Mouse (Mus musculus) neural tube, embryonic 15.5 days (tissue): ENCODE data around the gene Sirt7. TPM values are rescaled to one million over a fixed set of nuclear protein-coding genes. Genes with fewer than 3 reads are reported as not detected.
A peak's percentile ranks its signal among the peaks of the same experiment; 100 is the strongest.

Source experiments
- ATAC-seq: fragments of 200-750 bp; cut with Nextera tagmentation; 2 replicates; pipeline ENCODE4 v1.8.0; 2017; ENCODE audit warnings: mild to moderate bottlenecking, moderate TSS enrichment, moderate library complexity; ENCODE audit not compliant: low FRiP score
- H3K27ac ChIP-seq: fragments of 300-500 bp; sonication (generic); replicated peaks from 2 replicates; pipeline ENCODE4 v1.5.1; 2015; ENCODE audit warnings: mild to moderate bottlenecking, inconsistent platforms
- H3K27me3 ChIP-seq: fragments of 300-500 bp; sonication (generic); replicated peaks from 2 replicates; pipeline ENCODE4 v1.6.1; 2015; ENCODE audit warnings: inconsistent platforms
- H3K36me3 ChIP-seq: fragments of 300-500 bp; sonication (generic); 2 replicates; pipeline ENCODE4 v1.6.1; 2015; ENCODE audit warnings: inconsistent platforms
- H3K4me1 ChIP-seq: fragments of 300-500 bp; sonication (generic); 2 replicates; pipeline ENCODE4 v1.6.1; 2015; ENCODE audit warnings: inconsistent platforms
- H3K4me2 ChIP-seq: fragments of 300-500 bp; sonication (generic); 2 replicates; pipeline ENCODE4 v1.6.1; 2015; ENCODE audit warnings: inconsistent platforms, mild to moderate bottlenecking, moderate library complexity
- H3K4me3 ChIP-seq: fragments of 300-500 bp; sonication (generic); replicated peaks from 2 replicates; pipeline ENCODE4 v1.5.1; 2015; ENCODE audit warnings: mild to moderate bottlenecking, inconsistent platforms
- H3K9ac ChIP-seq: fragments of 300-500 bp; sonication (generic); replicated peaks from 2 replicates; pipeline ENCODE4 v1.6.1; 2015; ENCODE audit warnings: mild to moderate bottlenecking, inconsistent platforms
- H3K9me3 ChIP-seq: fragments of 300-500 bp; sonication (generic); replicated peaks from 2 replicates; pipeline ENCODE4 v1.6.1; 2016; ENCODE audit warnings: inconsistent platforms
- WGBS: fragments of 180-500 bp; shearing (Covaris S2); methylation state at CpG from one replicate; pipeline ENCODE4 v1.1.7; 2015; ENCODE audit warnings: mixed read lengths; 5-methylcytosine and 5-hydroxymethylcytosine counted together
- polyA plus RNA-seq: library from polyadenylated mRNA; unstranded; fragments of >200 nt; fragmentation: Nextera tagmentation; extraction: Ambion mirVana; gene quantifications from 2 replicates; pipeline ENCODE4 v1.2.1, GENCODE M21; 2015

Sirt7 gene
- 43.2 and 45.1 TPM in 2 replicates for polyA plus RNA-seq

GRCm38 (mm10) chr11:120625152-120625775, at the start of gene Sirt7:
Gene Sirt7 (minus strand): TSS chr11:120625240.
- ATAC-seq = peak; percentile 43
- Histone ChIP-seq H3K4me3 (peak within 1 kb of the TSS; percentile 72), H3K27ac (peak within 1 kb of the TSS; percentile 84), H3K9ac (peak within 1 kb of the TSS; percentile 65), H3K36me3 (peaks cover 46% of the 10 kb centered on the region), H3K4me2 (peak within 1 kb of the TSS; percentile 94), H3K4me1 (peaks cover 40% of the 10 kb centered on the region), H3K9me3 (no peaks in the 10 kb centered on the region), H3K27me3 (no peaks in the 10 kb centered on the region)
- WGBS = 18% methylated on average over 5 of the region's 5 CpGs

- peak overlapping the region; percentile 83 for H3K4me3 ChIP-seq
- peak overlapping the region; percentile 88 for H3K9ac ChIP-seq
- H3K27me3 ChIP-seq = no peaks in the 10 kb centered on the region
- H3K27ac ChIP-seq = peak overlapping the region; percentile 96
- H3K36me3 ChIP-seq = peaks cover 20% of the 10 kb centered on the region
- 37% methylated on average over 12 of the region's 12 CpGs for WGBS
- H3K4me2 ChIP-seq = peak overlapping the region; percentile 79
- H3K4me1 ChIP-seq = peaks cover 25% of the 10 kb centered on the region
- ATAC-seq = peak; percentile 31
- H3K9me3 ChIP-seq = no peaks in the 10 kb centered on the region
Measured at GRCm38 (mm10) chr11:120673594-120674122, 48.6 kb upstream of the Sirt7 start.

GRCm38 (mm10) chr11:120672687-120673593, 47.9 kb upstream of the Sirt7 start, which contains the start of gene Aspscr1:
Gene Aspscr1 (plus strand): TSS chr11:120672973.
- H3K4me2 ChIP-seq = peak within 1 kb of the TSS; percentile 79
- H3K9me3 ChIP-seq = no peaks in the 10 kb centered on the region
- peak within 1 kb of the TSS; percentile 96 for H3K27ac ChIP-seq
- ATAC-seq = peak; percentile 98
- H3K9ac ChIP-seq = peak within 1 kb of the TSS; percentile 88
- no peaks in the 10 kb centered on the region for H3K27me3 ChIP-seq
- peaks cover 25% of the 10 kb centered on the region for H3K4me1 ChIP-seq
- WGBS = 1% methylated on average over 83 of the region's 83 CpGs
- H3K36me3 ChIP-seq = peaks cover 13% of the 10 kb centered on the region
- H3K4me3 ChIP-seq = peak within 1 kb of the TSS; percentile 83

- Histone ChIP-seq H3K27me3 (peaks cover 23% of the 10 kb centered on the region), H3K9me3 (no peaks in the 10 kb centered on the region), H3K27ac (no peak overlapping the region), H3K9ac (no peak overlapping the region; the same call in 1 of the 2 replicates), H3K36me3 (no peaks in the 10 kb centered on the region), H3K4me3 (no peak overlapping the region), H3K4me1 (peaks cover 5% of the 10 kb centered on the region; the same call in 1 of the 2 replicates), H3K4me2 (no peak overlapping the region)
- no peak for ATAC-seq
- 3% methylated on average over 3 of the region's 3 CpGs for WGBS
Measured at GRCm38 (mm10) chr11:120666617-120667016, 41.6 kb upstream of the Sirt7 start.

- no peaks in the 10 kb centered on the region for H3K36me3 ChIP-seq
- 69% methylated on average over 3 of the region's 3 CpGs for WGBS
- ATAC-seq = no peak
- no peak overlapping the region for H3K4me2 ChIP-seq
- peaks cover 15% of the 10 kb centered on the region for H3K4me1 ChIP-seq
- H3K9me3 ChIP-seq = no peaks in the 10 kb centered on the region
- H3K4me3 ChIP-seq = no peak overlapping the region
- no peak overlapping the region for H3K27ac ChIP-seq
- H3K27me3 ChIP-seq = peaks cover 35% of the 10 kb centered on the region
- no peak overlapping the region for H3K9ac ChIP-seq
Measured at GRCm38 (mm10) chr11:120665406-120665805, 40.4 kb upstream of the Sirt7 start.

GRCm38 (mm10) chr11:120663714-120664113, 38.7 kb upstream of the Sirt7 start:
- no peak overlapping the region for H3K9ac ChIP-seq
- no peak for ATAC-seq
- H3K27ac ChIP-seq = no peak overlapping the region
- no peak overlapping the region for H3K4me3 ChIP-seq
- 65% methylated on average over 5 of the region's 5 CpGs for WGBS
- no peaks in the 10 kb centered on the region for H3K36me3 ChIP-seq
- H3K4me1 ChIP-seq = peaks cover 28% of the 10 kb centered on the region
- H3K27me3 ChIP-seq = peaks cover 52% of the 10 kb centered on the region
- H3K9me3 ChIP-seq = no peaks in the 10 kb centered on the region
- no peak overlapping the region for H3K4me2 ChIP-seq

- H3K36me3 ChIP-seq = no peaks in the 10 kb centered on the region
- WGBS = 70% methylated on average over 6 of the region's 6 CpGs
- no peak overlapping the region for H3K4me3 ChIP-seq
- H3K9ac ChIP-seq = no peak overlapping the region
- H3K27ac ChIP-seq = no peak overlapping the region
- no peak for ATAC-seq
- H3K4me2 ChIP-seq = no peak overlapping the region
- H3K27me3 ChIP-seq = peaks cover 61% of the 10 kb centered on the region
- peaks cover 28% of the 10 kb centered on the region for H3K4me1 ChIP-seq
- H3K9me3 ChIP-seq = no peaks in the 10 kb centered on the region
Measured at GRCm38 (mm10) chr11:120662759-120663158, 37.7 kb upstream of the Sirt7 start.

- H3K27me3 ChIP-seq = peaks cover 77% of the 10 kb centered on the region
- H3K36me3 ChIP-seq = no peaks in the 10 kb centered on the region
- H3K9ac ChIP-seq = 0 out of 2 replicates have a peak within 1 kb of the TSS, but pooled peaks have one; percentile 15
- H3K4me1 ChIP-seq = peaks cover 23% of the 10 kb centered on the region
- no peak within 1 kb of the TSS for H3K27ac ChIP-seq
- peak within 1 kb of the TSS; percentile 38 for H3K4me3 ChIP-seq
- peak within 1 kb of the TSS; percentile 64 for H3K4me2 ChIP-seq
- H3K9me3 ChIP-seq = no peaks in the 10 kb centered on the region
- 1% methylated on average over 35 of the region's 35 CpGs for WGBS
- no peak for ATAC-seq
Measured at GRCm38 (mm10) chr11:120661076-120661460, 36.0 kb upstream of the Sirt7 start, which contains the start of gene Notum. Gene Notum (minus strand): TSS chr11:120661175.

GRCm38 (mm10) chr11:120660301-120661075, 35.4 kb upstream of the Sirt7 start:
- no peak overlapping the region for H3K27ac ChIP-seq
- WGBS = under 1% methylated on average over 66 of the region's 95 CpGs
- peak; percentile 24; the same call in 1 of the 2 replicates for ATAC-seq
- peak overlapping the region; percentile 64 for H3K4me2 ChIP-seq
- H3K9ac ChIP-seq = 0 out of 2 replicates have a peak overlapping the region, but pooled peaks have one; percentile 15
- H3K36me3 ChIP-seq = no peaks in the 10 kb centered on the region
- peaks cover 77% of the 10 kb centered on the region for H3K27me3 ChIP-seq
- peak overlapping the region; percentile 38 for H3K4me3 ChIP-seq
- H3K4me1 ChIP-seq = peaks cover 23% of the 10 kb centered on the region
- no peaks in the 10 kb centered on the region for H3K9me3 ChIP-seq

GRCm38 (mm10) chr11:120659509-120660300, 34.7 kb upstream of the Sirt7 start:
- under 1% methylated on average over 48 of the region's 50 CpGs for WGBS
- H3K4me1 ChIP-seq = peaks cover 23% of the 10 kb centered on the region
- no peak overlapping the region for H3K27ac ChIP-seq
- 0 out of 2 replicates have a peak overlapping the region, but pooled peaks have one; percentile 15 for H3K9ac ChIP-seq
- H3K27me3 ChIP-seq = peaks cover 77% of the 10 kb centered on the region
- no peaks in the 10 kb centered on the region for H3K9me3 ChIP-seq
- H3K4me3 ChIP-seq = peak overlapping the region; percentile 38
- H3K4me2 ChIP-seq = peak overlapping the region; percentile 64
- ATAC-seq = no peak
- H3K36me3 ChIP-seq = no peaks in the 10 kb centered on the region
